Mouse (Mus musculus) liver, embryonic 16.5 days (tissue): Measurements from ENCODE around the gene Rcc1l. TPM values are rescaled to one million over a fixed set of nuclear protein-coding genes. Genes with fewer than 3 reads are reported as not detected.

Source experiments
- ATAC-seq: fragments of 200-750 bp; cut with Nextera tagmentation; 2 replicates; pipeline ENCODE4 v1.8.0; 2017; ENCODE audit warnings: low read depth, mild to moderate bottlenecking, moderate number of reproducible peaks, moderate library complexity
- H3K27ac ChIP-seq: fragments of 300-500 bp; sonication (generic); 2 replicates; pipeline ENCODE4 v1.5.1; 2014; ENCODE audit warnings: mild to moderate bottlenecking, low read length
- H3K27me3 ChIP-seq: fragments of 300-500 bp; sonication (generic); 2 replicates; pipeline ENCODE4 v1.6.1; 2014; ENCODE audit warnings: low read depth, low read length, mixed read lengths; ENCODE audit not compliant: control insufficient read depth, insufficient read depth
- H3K36me3 ChIP-seq: fragments of 300-500 bp; sonication (generic); 2 replicates; pipeline ENCODE4 v1.6.1; 2014; ENCODE audit warnings: mild to moderate bottlenecking; ENCODE audit not compliant: control insufficient read depth, insufficient read depth
- H3K4me1 ChIP-seq: fragments of 300-500 bp; sonication (generic); 2 replicates; pipeline ENCODE4 v1.6.1; 2014; ENCODE audit warnings: low read depth, low read length, mixed read lengths; ENCODE audit not compliant: control insufficient read depth
- H3K4me2 ChIP-seq: fragments of 300-500 bp; sonication (generic); 2 replicates; pipeline ENCODE4 v1.6.1; 2014; ENCODE audit warnings: low read depth, low read length, mixed read lengths
- H3K4me3 ChIP-seq: fragments of 300-500 bp; sonication (generic); 2 replicates; pipeline ENCODE4 v1.5.1; 2014; ENCODE audit warnings: low read depth, mild to moderate bottlenecking, low read length
- H3K9ac ChIP-seq: fragments of 300-500 bp; sonication (generic); 2 replicates; pipeline ENCODE4 v1.6.1; 2014; ENCODE audit warnings: low read depth, low read length
- H3K9me3 ChIP-seq: fragments of 300-500 bp; sonication (generic); replicated peaks from 2 replicates; pipeline ENCODE4 v1.6.1; 2016; ENCODE audit warnings: low read length; ENCODE audit not compliant: control insufficient read depth
- WGBS: fragments of 180-500 bp; shearing (Covaris S2); extraction: QIAGEN DNeasy Blood & Tissue Kit; methylation state at CpG from one replicate; pipeline ENCODE4 v1.1.7; 2014; ENCODE audit not compliant: insufficient replicate concordance; 5-methylcytosine and 5-hydroxymethylcytosine counted together
- polyA plus RNA-seq: library from polyadenylated mRNA; unstranded; fragments of >200 nt; fragmentation: Nextera tagmentation; extraction: Ambion mirVana; gene quantifications from 2 replicates; pipeline ENCODE4 v1.2.1, GENCODE M21; 2015

The Rcc1l gene
- polyA plus RNA-seq = 10.0 and 10.6 TPM in 2 replicates

DNA sequence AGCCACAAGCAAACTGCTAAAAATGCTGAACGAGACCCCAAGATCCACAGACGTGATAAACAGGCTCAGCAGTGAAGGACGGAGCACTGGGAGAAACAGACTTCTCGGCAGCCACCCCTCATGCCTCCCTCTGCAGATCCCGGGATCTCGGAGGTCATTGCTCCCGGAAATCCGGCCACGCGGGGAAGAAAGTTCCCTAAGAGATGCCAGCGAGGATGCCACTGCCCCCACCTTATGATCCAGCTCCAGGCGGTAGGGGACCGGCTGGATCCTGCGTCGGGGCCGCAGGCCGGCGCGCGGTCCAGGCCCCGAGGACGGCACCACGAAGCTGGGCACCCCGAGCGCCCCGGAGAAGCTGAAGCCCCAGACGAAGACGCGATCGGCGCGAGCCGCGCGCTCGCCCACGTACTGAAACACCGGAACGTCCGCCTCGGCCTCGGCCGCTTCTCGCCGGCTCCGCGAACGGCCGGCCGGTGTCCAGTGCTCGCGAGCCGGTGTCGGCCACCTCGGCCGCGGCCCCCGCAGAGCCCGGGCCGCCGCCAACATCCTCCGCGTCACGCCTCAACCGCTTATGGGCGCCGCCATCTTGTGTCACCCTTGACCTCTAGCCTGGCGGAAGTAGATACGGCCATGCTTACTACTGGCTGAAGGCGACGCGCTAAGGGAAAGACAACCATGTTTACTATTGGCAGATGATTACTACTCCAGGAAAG is at the start of gene Rcc1l:
TSS of gene Rcc1l (minus strand) at position 606 of the 713 bp plus-strand sequence.
- peak within 1 kb of the TSS; percentile 81 for H3K4me2 ChIP-seq
- no peaks in the 10 kb centered on the region for H3K27me3 ChIP-seq
- WGBS = under 1% methylated on average over 72 of the region's 72 CpGs
- peak within 1 kb of the TSS; percentile 86 for H3K4me3 ChIP-seq
- peak within 1 kb of the TSS; percentile 74 for H3K9ac ChIP-seq
- peaks cover 22% of the 10 kb centered on the region for H3K4me1 ChIP-seq
- ATAC-seq = peak; percentile 90
- H3K27ac ChIP-seq = peak within 1 kb of the TSS; percentile 52
- no peaks in the 10 kb centered on the region for H3K36me3 ChIP-seq
- H3K9me3 ChIP-seq = no peaks in the 10 kb centered on the region

- no peak overlapping the region; the same call in 1 of the 2 replicates for H3K4me3 ChIP-seq
- H3K4me1 ChIP-seq = peaks cover 5% of the 10 kb centered on the region
- H3K36me3 ChIP-seq = no peaks in the 10 kb centered on the region
- H3K4me2 ChIP-seq = no peak overlapping the region
- H3K27ac ChIP-seq = no peak overlapping the region
- peaks cover 6% of the 10 kb centered on the region for H3K27me3 ChIP-seq
- no peaks in the 10 kb centered on the region for H3K9me3 ChIP-seq
- no peak overlapping the region for H3K9ac ChIP-seq
- 50% methylated on average over 30 of the region's 30 CpGs for WGBS
- ATAC-seq = no peak
Observed at GRCm38 (mm10) chr5:134225110-134225901, 48.7 kb upstream of the Rcc1l start.

GRCm38 (mm10) chr5:134221708-134222150 is 45.2 kb upstream of the Rcc1l start:
- Histone ChIP-seq H3K27me3 (peaks cover 6% of the 10 kb centered on the region), H3K27ac (no peak overlapping the region), H3K4me1 (peaks cover 5% of the 10 kb centered on the region), H3K9ac (no peak overlapping the region), H3K36me3 (no peaks in the 10 kb centered on the region), H3K4me3 (peak overlapping the region; percentile 13; the same call in 1 of the 2 replicates), H3K9me3 (no peaks in the 10 kb centered on the region), H3K4me2 (peak overlapping the region; percentile 45)
- ATAC-seq = 0 out of 2 replicates have a peak, but pooled peaks have one; percentile 15
- WGBS = 12% methylated on average over 36 of the region's 36 CpGs

- H3K9me3 ChIP-seq = no peaks in the 10 kb centered on the region
- no peak overlapping the region for H3K9ac ChIP-seq
- H3K27ac ChIP-seq = no peak overlapping the region
- H3K4me1 ChIP-seq = peaks cover 5% of the 10 kb centered on the region
- H3K4me2 ChIP-seq = no peak overlapping the region
- WGBS = 32% methylated on average over 4 of the region's 4 CpGs
- no peaks in the 10 kb centered on the region for H3K36me3 ChIP-seq
- H3K27me3 ChIP-seq = peaks cover 6% of the 10 kb centered on the region
- H3K4me3 ChIP-seq = no peak overlapping the region
- ATAC-seq = no peak
Observed at GRCm38 (mm10) chr5:134221278-134221677, 44.7 kb upstream of the Rcc1l start.

GRCm38 (mm10) chr5:134217900-134218299 is 41.3 kb upstream of the Rcc1l start:
- ATAC-seq = no peak
- no peaks in the 10 kb centered on the region for H3K9me3 ChIP-seq
- 68% methylated on average over 7 of the region's 7 CpGs for WGBS
- H3K36me3 ChIP-seq = no peaks in the 10 kb centered on the region
- peaks cover 6% of the 10 kb centered on the region for H3K27me3 ChIP-seq
- H3K27ac ChIP-seq = no peak overlapping the region
- no peak overlapping the region for H3K9ac ChIP-seq
- H3K4me3 ChIP-seq = no peak overlapping the region
- H3K4me2 ChIP-seq = no peak overlapping the region
- H3K4me1 ChIP-seq = peaks cover 5% of the 10 kb centered on the region

DNA sequence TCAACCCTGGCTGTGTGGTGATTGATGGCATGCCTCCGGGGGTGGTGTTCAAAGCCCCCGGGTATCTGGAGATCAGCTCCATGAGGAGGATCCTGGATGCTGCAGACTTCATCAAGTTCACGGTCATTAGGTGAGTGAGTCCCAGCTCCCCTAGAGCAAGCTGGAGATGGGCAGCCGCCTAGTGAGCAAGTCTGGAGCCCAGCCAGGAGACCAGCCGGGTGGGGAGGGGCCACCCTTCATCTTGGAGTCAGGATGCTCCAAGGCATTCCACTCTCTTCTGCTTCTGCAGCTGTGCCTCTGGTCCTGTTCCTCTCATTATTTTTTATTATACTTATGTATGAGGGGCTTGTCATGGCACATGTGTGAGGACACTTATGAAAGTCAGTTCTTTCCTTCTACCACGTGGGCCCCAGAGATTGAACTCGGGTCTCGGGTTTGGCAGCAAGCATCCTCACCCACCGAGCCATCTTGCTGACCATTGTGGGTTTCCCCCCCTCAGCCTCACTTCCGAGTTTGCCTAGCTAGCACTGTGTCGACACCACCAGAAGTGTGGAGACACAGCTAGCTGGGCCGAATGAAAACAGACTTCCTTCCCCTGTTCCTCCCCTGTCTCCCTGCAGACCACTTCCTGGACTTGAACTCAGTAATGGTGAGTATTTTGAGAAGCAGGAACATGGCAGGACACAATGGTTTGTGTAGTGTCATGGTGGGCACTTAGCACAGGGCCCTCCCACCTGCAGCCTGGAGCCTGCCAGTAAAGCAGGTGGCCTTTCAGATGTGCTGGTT is 37.6 kb upstream of the Rcc1l start:
- no peaks in the 10 kb centered on the region for H3K36me3 ChIP-seq
- H3K4me1 ChIP-seq = peaks cover 10% of the 10 kb centered on the region
- H3K4me2 ChIP-seq = no peak overlapping the region
- H3K4me3 ChIP-seq = no peak overlapping the region
- H3K9me3 ChIP-seq = no peaks in the 10 kb centered on the region
- no peak overlapping the region for H3K9ac ChIP-seq
- 24% methylated on average over 12 of the region's 12 CpGs for WGBS
- peak overlapping the region; percentile 22; the same call in 1 of the 2 replicates for H3K27ac ChIP-seq
- ATAC-seq = no peak
- H3K27me3 ChIP-seq = no peaks in the 10 kb centered on the region

DNA sequence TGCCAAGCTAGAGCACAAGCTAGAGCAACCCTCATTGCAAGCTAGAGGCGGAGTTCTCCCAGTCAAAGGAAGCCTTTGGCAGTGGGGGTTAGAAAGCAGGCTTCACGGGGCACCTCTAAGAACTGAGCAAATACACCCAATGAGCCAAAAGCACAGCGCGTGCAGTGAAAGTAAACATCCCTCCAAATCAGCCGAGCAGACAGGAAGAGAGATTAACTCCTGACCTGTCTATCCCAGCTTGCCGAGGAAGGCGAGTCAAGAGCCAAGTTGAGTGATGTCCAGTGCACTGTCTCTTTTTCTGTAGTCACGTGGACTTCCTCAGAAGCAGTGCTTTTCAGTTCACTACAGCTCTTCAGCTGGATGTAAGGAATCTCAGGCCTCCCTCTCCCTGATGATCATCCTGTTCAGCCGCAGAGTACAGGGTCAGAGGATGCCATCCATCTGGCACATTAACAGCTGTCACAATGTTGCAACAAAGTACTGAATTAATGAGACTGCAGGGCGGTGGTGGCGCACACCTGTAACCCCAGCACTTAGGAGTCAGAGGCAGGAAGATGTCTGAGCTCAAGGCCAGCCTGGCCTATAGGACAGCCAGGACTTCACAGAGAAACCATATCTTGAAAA is 33.5 kb upstream of the Rcc1l start:
- Histone ChIP-seq H3K27ac (peak overlapping the region; percentile 61), H3K4me3 (no peak overlapping the region), H3K9me3 (no peaks in the 10 kb centered on the region), H3K4me2 (no peak overlapping the region), H3K36me3 (no peaks in the 10 kb centered on the region), H3K4me1 (peaks cover 10% of the 10 kb centered on the region), H3K27me3 (no peaks in the 10 kb centered on the region), H3K9ac (no peak overlapping the region)
- 36% methylated on average over 11 of the region's 11 CpGs for WGBS
- peak; percentile 81 for ATAC-seq

- no peak overlapping the region for H3K9ac ChIP-seq
- no peak overlapping the region for H3K27ac ChIP-seq
- no peaks in the 10 kb centered on the region for H3K27me3 ChIP-seq
- H3K9me3 ChIP-seq = no peaks in the 10 kb centered on the region
- no peaks in the 10 kb centered on the region for H3K36me3 ChIP-seq
- no peak overlapping the region for H3K4me3 ChIP-seq
- H3K4me2 ChIP-seq = no peak overlapping the region
- H3K4me1 ChIP-seq = peaks cover 10% of the 10 kb centered on the region
- 40% methylated on average over 10 of the region's 10 CpGs for WGBS
- no peak for ATAC-seq
Observed at GRCm38 (mm10) chr5:134206721-134207120, 30.1 kb upstream of the Rcc1l start.
